Mouse (Mus musculus): ENCODE data around the gene Rpe. TPM values are rescaled to one million over a fixed set of nuclear protein-coding genes. Genes with fewer than 3 reads are reported as not detected.
"Not testable (repeated sequence)": the region's sequence is repeated elsewhere in the genome, so short reads cannot be mapped to it uniquely, and the experiment has no call there.

Rpe gene
- polyA plus RNA-seq, 1 experiment from 2014 or later = 42.6 TPM

DNA sequence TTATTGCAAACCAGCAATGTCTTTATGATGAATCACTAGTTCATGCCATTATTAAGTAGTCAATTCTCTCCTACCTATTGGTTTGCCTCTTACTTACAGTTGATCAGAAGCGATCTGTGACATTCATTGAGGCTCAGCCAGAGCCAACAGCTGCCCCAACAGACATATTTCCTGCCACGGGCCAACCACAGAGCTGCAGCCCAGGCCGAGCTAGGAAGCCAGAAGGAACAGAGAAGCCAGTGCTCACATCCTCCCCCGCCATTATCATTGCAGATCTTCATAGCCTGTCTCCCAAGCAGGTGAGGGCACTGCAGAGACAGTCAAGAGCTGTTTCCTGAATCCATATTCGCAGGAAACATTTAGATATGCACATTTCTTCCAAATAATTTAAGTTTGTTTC, 6.4 kb upstream of the Rpe start:
- no peaks in the 10 kb centered on the region for H3K36me3 ChIP-seq
- 79% methylated on average over 5 of the region's 5 CpGs for WGBS
- H3K9me3 ChIP-seq (replicated peaks) = no peaks in the 10 kb centered on the region
- no peaks in the 10 kb centered on the region for H3K27me3 ChIP-seq
- H3K4me1 ChIP-seq = no peaks in the 10 kb centered on the region
- no peak for ATAC-seq (ENCODE audit: insufficient number of reproducible peaks, low FRiP score, low TSS enrichment, low read depth)
- H3K27ac ChIP-seq (replicated peaks) = no peak overlapping the region
- no peak overlapping the region for H3K4me3 ChIP-seq (replicated peaks)
- no peak overlapping the region for H3K9ac ChIP-seq
- no peak overlapping the region for H3K4me2 ChIP-seq (replicated peaks)

DNA sequence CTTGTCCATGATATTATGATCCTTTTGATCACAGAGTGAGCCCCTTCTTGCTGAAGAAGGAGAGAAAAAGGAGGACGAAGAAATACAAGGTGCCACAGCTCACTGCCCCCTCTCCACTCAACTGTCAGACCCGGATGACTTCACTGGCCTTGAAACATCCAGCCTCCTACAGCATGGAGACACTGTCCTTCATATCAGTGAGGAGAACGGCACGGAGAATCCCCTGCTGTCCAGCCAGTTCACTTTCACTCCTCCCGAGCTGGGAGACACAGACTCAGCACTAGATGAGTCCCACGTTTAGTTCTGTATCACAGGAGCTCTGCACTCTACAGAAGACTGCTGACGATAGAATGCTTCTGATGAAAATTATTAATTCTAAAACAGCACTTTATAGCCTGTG, 5.3 kb upstream of the Rpe start:
- WGBS = 64% methylated on average over 7 of the region's 7 CpGs
- no peak overlapping the region for H3K4me2 ChIP-seq (replicated peaks)
- no peak for ATAC-seq (ENCODE audit: insufficient number of reproducible peaks, low FRiP score, low TSS enrichment, low read depth)

DNA sequence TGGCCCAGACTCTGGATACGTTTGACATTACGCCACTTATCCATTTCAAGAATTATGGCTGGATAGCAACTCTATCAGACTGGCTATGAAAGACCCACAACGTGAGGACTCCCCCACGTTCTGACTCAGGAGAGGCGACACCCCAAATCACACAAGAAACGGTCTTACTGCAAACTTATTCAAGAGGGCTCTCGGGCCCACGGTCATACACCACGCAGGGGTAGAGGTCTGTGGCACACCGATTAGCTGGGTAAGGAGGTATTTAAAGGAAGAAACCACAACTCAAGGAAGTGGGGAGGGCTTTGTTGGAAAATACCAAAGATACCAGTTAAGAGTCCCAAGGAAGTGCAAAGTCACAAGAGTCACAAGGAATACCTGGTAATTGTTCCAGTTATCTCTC, 1.0 kb upstream of the Rpe start:
- H3K9ac ChIP-seq; H3K27ac ChIP-seq (replicated peaks); H3K36me3 ChIP-seq; ATAC-seq (ENCODE audit: insufficient number of reproducible peaks, low FRiP score, low TSS enrichment, low read depth); H3K4me1 ChIP-seq; H3K27me3 ChIP-seq; H3K4me3 ChIP-seq (replicated peaks); H3K9me3 ChIP-seq (replicated peaks); H3K4me2 ChIP-seq (replicated peaks): not testable (repeated sequence)
- 90% methylated on average over 10 of the region's 10 CpGs for WGBS

More for the DNA sequence above, 5.3 kb upstream of the Rpe start:
- Histone ChIP-seq H3K27me3 (no peaks in the 10 kb centered on the region), H3K9ac (no peak overlapping the region), H3K36me3 (no peaks in the 10 kb centered on the region), H3K4me1 (no peaks in the 10 kb centered on the region), H3K27ac (replicated peaks) (no peak overlapping the region), H3K9me3 (replicated peaks) (no peaks in the 10 kb centered on the region), H3K4me3 (replicated peaks) (no peak overlapping the region)

DNA sequence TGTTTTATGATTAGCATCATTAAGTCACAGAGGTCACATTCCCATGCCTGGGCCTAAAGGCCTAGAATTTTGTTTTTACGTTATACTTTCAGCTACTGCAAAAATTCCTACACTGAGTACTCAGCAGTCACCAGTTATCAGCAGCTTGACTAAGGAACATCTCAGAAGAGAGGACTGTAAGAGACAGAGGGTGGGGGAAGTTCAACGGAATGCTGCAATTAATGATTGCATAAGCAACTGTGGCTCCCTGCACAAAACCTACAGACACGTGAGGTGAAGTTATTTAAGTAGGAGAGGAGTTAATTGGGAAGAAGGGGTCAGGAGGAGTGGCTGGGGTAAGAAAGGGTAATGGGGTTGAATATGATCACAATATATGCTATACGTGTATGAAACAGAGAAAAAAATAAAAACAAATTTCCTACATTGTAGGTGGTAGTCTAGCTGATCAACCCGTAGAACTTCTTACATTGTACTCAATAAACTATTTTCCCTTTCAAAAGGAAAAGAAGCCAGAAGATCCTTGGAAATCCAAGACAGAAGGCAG, 410 bp upstream of the Rpe start:
- H3K27ac ChIP-seq (replicated peaks) = no peak overlapping the region
- peak overlapping the region; percentile 56 for H3K4me2 ChIP-seq (replicated peaks)
- peaks cover 5% of the 10 kb centered on the region; the same call in 1 of the 2 replicates for H3K4me1 ChIP-seq
- H3K9me3 ChIP-seq (replicated peaks) = no peaks in the 10 kb centered on the region
- H3K27me3 ChIP-seq = no peaks in the 10 kb centered on the region
- no peak for ATAC-seq (ENCODE audit: insufficient number of reproducible peaks, low FRiP score, low TSS enrichment, low read depth)
- peak overlapping the region; percentile 88 for H3K4me3 ChIP-seq (replicated peaks)
- 40% methylated on average over 5 of the region's 5 CpGs for WGBS
- H3K9ac ChIP-seq = no peak overlapping the region
- no peaks in the 10 kb centered on the region for H3K36me3 ChIP-seq

DNA sequence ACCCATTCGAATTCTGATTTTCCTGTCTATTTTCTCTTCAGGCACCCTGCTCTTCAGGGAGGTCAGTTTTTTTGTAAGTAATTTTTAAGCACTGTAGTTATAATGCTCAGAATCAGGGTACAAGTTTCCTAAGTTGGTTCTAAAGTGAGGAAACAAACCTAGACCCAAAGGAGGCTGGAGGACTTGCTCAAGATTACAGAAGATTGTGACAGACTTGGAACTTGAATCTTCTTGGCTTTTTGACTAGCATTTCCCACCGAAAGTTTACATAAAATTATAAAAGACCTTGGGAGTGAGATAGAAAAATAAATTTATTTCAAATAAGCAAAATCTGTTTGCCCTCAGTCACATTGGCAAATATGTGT, 927 bp downstream of the Rpe start:
- ATAC-seq (ENCODE audit: insufficient number of reproducible peaks, low FRiP score, low TSS enrichment, low read depth) = no peak
- peak overlapping the region; percentile 88 for H3K4me3 ChIP-seq (replicated peaks)
- H3K9ac ChIP-seq = peak overlapping the region; percentile 59
- H3K4me1 ChIP-seq = peaks cover 5% of the 10 kb centered on the region; the same call in 1 of the 2 replicates
- H3K4me2 ChIP-seq (replicated peaks) = peak overlapping the region; percentile 56
- no peaks in the 10 kb centered on the region for H3K9me3 ChIP-seq (replicated peaks)
- no peak overlapping the region for H3K27ac ChIP-seq (replicated peaks)
- 32% methylated on average over 2 of the region's 2 CpGs for WGBS
- no peaks in the 10 kb centered on the region for H3K27me3 ChIP-seq
- 0 out of 2 replicates have a peak, but pooled peaks cover 2% of the 10 kb centered on the region for H3K36me3 ChIP-seq

DNA sequence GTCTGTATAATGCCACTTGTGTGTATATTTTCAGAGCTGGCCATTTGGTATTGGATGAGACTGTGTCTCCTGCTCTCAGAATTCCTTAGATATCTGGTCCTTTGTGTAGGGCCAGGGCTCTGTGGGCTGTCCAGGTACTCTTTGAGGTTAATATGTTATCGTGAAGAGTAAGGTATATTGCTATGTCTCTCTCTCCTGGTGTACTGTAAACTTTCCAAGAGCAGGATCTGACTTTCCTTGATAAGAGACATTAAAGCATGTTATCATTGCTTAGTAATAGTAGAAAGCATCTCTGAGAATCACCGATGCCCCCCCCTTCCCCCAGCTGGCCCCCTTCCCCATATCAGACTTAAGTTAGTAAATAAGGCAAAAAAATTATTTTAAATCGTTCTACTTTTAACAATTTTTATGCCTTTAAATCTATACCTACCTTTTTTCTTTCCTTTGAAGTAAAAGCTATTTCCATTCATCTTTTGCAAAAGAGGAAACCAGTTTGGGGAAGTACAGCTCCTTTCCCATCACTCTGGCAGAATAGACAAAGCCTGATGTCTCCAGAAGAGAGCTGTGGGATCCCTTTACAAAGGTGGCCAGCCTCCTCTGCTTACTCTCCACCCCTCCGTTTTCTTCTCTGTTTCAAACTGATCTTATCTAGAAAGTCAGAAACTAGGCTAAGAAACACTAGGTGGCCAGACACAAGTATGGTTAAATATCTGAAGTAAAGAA, 2.2 kb downstream of the Rpe start:
- peaks cover 5% of the 10 kb centered on the region; the same call in 1 of the 2 replicates for H3K4me1 ChIP-seq
- H3K27ac ChIP-seq (replicated peaks) = no peak overlapping the region
- 0 out of 2 replicates have a peak, but pooled peaks cover 7% of the 10 kb centered on the region for H3K36me3 ChIP-seq
- H3K4me2 ChIP-seq (replicated peaks) = no peak overlapping the region
- WGBS = 80% methylated on average over 4 of the region's 4 CpGs
- H3K4me3 ChIP-seq (replicated peaks) = no peak overlapping the region
- no peak overlapping the region for H3K9ac ChIP-seq
- no peak for ATAC-seq (ENCODE audit: insufficient number of reproducible peaks, low FRiP score, low TSS enrichment, low read depth)
- H3K9me3 ChIP-seq (replicated peaks) = no peaks in the 10 kb centered on the region
- no peaks in the 10 kb centered on the region for H3K27me3 ChIP-seq

DNA sequence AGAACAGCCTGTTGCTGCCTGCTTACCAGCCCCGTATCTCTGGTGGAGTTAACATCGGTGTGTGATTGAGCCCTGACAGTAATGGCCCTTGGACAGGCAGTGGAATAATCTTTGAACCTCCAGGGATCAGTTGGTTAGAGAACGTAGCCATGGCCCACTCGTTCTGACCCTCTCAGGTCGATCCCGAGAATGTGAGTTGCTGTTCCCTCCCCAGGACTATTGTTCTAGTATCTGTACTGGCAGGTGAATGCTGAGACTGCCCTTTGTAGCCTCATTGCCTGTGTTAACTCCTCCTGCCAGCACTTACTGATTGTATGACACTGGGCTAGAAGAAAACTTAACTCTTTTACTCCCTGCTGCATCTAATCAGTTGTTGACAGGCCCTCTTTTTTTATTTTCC, 3.9 kb downstream of the Rpe start:
- H3K9ac ChIP-seq = no peak overlapping the region
- no peak overlapping the region for H3K4me2 ChIP-seq (replicated peaks)
- no peaks in the 10 kb centered on the region for H3K9me3 ChIP-seq (replicated peaks)
- H3K4me3 ChIP-seq (replicated peaks) = no peak overlapping the region
- H3K36me3 ChIP-seq = 0 out of 2 replicates have a peak, but pooled peaks cover 16% of the 10 kb centered on the region
- H3K27me3 ChIP-seq = no peaks in the 10 kb centered on the region
- no peak overlapping the region for H3K27ac ChIP-seq (replicated peaks)
- peaks cover 5% of the 10 kb centered on the region; the same call in 1 of the 2 replicates for H3K4me1 ChIP-seq
- 73% methylated on average over 6 of the region's 6 CpGs for WGBS
- no peak for ATAC-seq (ENCODE audit: insufficient number of reproducible peaks, low FRiP score, low TSS enrichment, low read depth)

DNA sequence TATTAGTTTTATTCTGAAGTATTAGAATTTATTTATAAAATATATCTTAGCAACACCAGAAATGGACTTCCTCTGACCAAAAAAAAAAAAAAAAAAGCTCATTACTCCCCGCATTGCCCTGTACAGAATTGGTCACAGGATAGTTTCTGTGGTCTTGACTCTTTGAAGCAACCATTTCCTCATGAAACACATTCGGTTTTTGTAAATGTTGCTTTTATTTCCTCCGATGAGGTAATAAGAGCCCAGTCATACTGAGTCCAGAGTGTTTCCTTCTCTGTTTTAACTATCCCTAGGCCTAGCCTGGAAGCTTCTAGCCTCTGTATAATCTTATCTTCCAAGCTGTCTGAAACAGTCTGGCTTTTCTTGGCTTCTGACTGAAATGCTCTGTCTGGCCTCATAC, 12.2 kb downstream of the Rpe start:
- Histone ChIP-seq H3K4me2 (replicated peaks) (no peak overlapping the region), H3K4me3 (replicated peaks) (no peak overlapping the region), H3K27me3 (no peaks in the 10 kb centered on the region), H3K4me1 (no peaks in the 10 kb centered on the region), H3K36me3 (peaks cover 38% of the 10 kb centered on the region), H3K9me3 (replicated peaks) (no peaks in the 10 kb centered on the region), H3K27ac (replicated peaks) (no peak overlapping the region), H3K9ac (no peak overlapping the region)
- 93% methylated on average over 3 of the region's 3 CpGs for WGBS
- no peak for ATAC-seq (ENCODE audit: insufficient number of reproducible peaks, low FRiP score, low TSS enrichment, low read depth)

DNA sequence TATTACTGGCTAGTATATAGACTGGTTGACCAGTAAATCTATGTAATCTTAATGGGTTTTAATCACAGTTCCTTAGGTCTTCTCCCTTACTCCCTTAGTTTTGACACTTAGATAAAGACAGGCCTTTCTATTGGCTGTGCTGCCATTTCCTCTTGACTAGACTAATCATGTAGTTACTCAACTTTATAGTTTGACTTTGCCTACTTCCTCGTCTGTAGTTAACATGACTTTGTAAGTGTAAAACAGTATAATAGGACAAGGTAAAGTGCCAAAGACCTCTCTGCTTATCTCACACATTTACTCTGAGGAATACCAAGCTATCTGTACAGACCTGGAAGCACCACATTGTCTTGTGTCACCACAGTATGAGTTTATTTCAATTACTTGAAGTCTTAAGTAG, 29.9 kb downstream of the Rpe start:
- Histone ChIP-seq H3K9me3 (replicated peaks) (no peaks in the 10 kb centered on the region), H3K4me2 (replicated peaks) (no peak overlapping the region), H3K36me3 (peaks cover 28% of the 10 kb centered on the region; the same call in 1 of the 2 replicates), H3K9ac (no peak overlapping the region), H3K27me3 (no peaks in the 10 kb centered on the region), H3K4me3 (replicated peaks) (no peak overlapping the region), H3K4me1 (no peaks in the 10 kb centered on the region), H3K27ac (replicated peaks) (no peak overlapping the region)
- WGBS = 89% methylated on average over 1 of the region's 1 CpGs
- ATAC-seq (ENCODE audit: insufficient number of reproducible peaks, low FRiP score, low TSS enrichment, low read depth) = no peak

DNA sequence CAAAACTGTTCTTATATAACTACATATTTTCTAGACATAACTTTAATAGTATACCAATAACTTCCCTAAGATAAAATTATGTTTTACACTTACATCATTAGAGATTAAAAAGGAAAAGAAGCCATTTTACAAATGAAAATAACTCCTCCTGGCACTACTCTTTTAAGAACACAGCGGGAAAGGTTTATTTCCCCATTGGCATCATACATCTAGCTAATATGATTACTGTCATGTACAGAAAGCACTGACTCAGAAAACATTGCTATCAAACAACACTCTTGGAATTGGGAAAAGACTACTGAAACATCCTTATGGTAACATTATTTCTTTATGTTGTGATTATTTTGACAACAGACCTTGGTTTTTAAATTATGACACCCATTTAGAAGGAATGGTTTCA, 68.1 kb downstream of the Rpe start:
- Histone ChIP-seq H3K9me3 (replicated peaks) (no peaks in the 10 kb centered on the region), H3K4me1 (no peaks in the 10 kb centered on the region), H3K36me3 (peaks cover 13% of the 10 kb centered on the region; the same call in 1 of the 2 replicates), H3K27ac (replicated peaks) (no peak overlapping the region), H3K4me2 (replicated peaks) (no peak overlapping the region), H3K27me3 (no peaks in the 10 kb centered on the region), H3K9ac (no peak overlapping the region), H3K4me3 (replicated peaks) (no peak overlapping the region)
- 92% methylated on average over 1 of the region's 1 CpGs for WGBS
- no peak for ATAC-seq (ENCODE audit: insufficient number of reproducible peaks, low FRiP score, low TSS enrichment, low read depth)

Data from embryonic facial prominence, embryonic 15.5 days (tissue).